20 mouse cellular contexts compared by ENCODE assay signal in the genomic region with DNA sequence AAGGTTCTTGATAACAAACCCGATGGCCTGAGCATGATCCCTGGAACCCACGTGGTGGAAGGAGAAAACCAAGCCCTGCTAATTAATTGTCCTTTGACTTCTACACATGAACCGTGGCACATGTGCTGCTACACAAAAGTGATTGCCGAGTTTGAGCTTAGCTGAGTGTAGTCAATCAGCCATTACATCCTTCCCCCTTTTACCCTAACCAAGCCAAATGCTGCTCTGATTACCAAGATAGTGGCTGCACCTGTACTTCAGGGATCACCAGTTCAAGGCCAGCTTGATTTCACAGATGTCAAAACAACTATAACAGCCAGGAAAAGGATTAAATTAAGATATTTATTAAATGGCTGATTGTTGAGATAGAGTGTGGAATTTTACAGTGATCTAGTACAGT.
"Had no signal": no experiment of that assay in that cellular context is flagged by ENCODE, and none has a peak within 500 bp of the region (broad histone marks: within the 10 kb centered on the region; RNA-seq: fewer than 3 reads in every experiment).

No protein-coding gene starts in this region.

- H3K27me3 ChIP-seq: liver, embryonic 13.5 days; liver, embryonic 15.5 days; lung, embryonic 15.5 days; megakaryocyte, embryonic 14.5 days; midbrain, embryonic 13.5 days; neural tube, embryonic 13.5 days; neural tube, embryonic 15.5 days had no signal

- H3K4me3 ChIP-seq: liver, embryonic 13.5 days; liver, embryonic 15.5 days; lung, embryonic 15.5 days; megakaryocyte, embryonic 14.5 days; midbrain, embryonic 13.5 days; myocyte; neural tube, embryonic 13.5 days; neural tube, embryonic 15.5 days had no signal

- ATAC-seq: liver, postnatal 0 days; lung, postnatal 0 days; midbrain, embryonic 13.5 days; midbrain, embryonic 16.5 days had no signal

- DNase-seq: liver, embryonic 13.5 days; liver, postnatal 0 days; lung, adult 2 months; lung, postnatal 14 days; lung, postnatal 36 days; right cerebral cortex, postnatal 14 days; thymus, adult 18-20 months; thymus, postnatal 14 days; thymus, postnatal 36 days had no signal

- H3K4me1 ChIP-seq: lung, embryonic 15.5 days; midbrain, embryonic 13.5 days; neural tube, embryonic 13.5 days; neural tube, embryonic 15.5 days had no signal

- H3K4me2 ChIP-seq: liver, embryonic 13.5 days; liver, embryonic 15.5 days; lung, embryonic 15.5 days; midbrain, embryonic 11.5 days; midbrain, embryonic 13.5 days; neural tube, embryonic 13.5 days; neural tube, embryonic 15.5 days had no signal

- H3K9ac ChIP-seq: liver, embryonic 13.5 days; liver, embryonic 15.5 days; liver, postnatal 0 days; lung, embryonic 15.5 days; midbrain, embryonic 13.5 days; neural tube, embryonic 13.5 days; neural tube, embryonic 15.5 days had no signal

- H3K36me3 ChIP-seq: lung, embryonic 15.5 days had no signal

- H3K9me3 ChIP-seq: liver, embryonic 13.5 days; liver, embryonic 15.5 days; lung, embryonic 15.5 days; megakaryocyte, embryonic 14.5 days; midbrain, embryonic 13.5 days; neural tube, embryonic 13.5 days; neural tube, embryonic 15.5 days had no signal

- H3K27ac ChIP-seq: lung, embryonic 15.5 days; macrophage; midbrain, embryonic 13.5 days; neural tube, embryonic 13.5 days; neural tube, embryonic 15.5 days had no signal
